Mouse (Mus musculus) stomach, embryonic 15.5 days (tissue): ENCODE data around the gene Ddx54. TPM values are rescaled to one million over a fixed set of nuclear protein-coding genes. Genes with fewer than 3 reads are reported as not detected.
A peak's percentile ranks its signal among the peaks of the same experiment; 100 is the strongest.

ENCODE experiments used
- ATAC-seq: fragments of 200-750 bp; cut with Nextera tagmentation; 2 replicates; pipeline ENCODE4 v1.8.0; 2017; ENCODE audit warnings: low read depth, moderate number of reproducible peaks, moderate TSS enrichment; ENCODE audit not compliant: insufficient read depth, low FRiP score
- H3K27ac ChIP-seq: fragments of 300-500 bp; sonication (generic); 2 replicates; pipeline ENCODE4 v1.5.1; 2015; ENCODE audit warnings: mild to moderate bottlenecking, inconsistent platforms
- H3K27me3 ChIP-seq: fragments of 300-500 bp; sonication (generic); replicated peaks from 2 replicates; pipeline ENCODE4 v1.6.1; 2015; ENCODE audit warnings: inconsistent platforms
- H3K36me3 ChIP-seq: fragments of 300-500 bp; sonication (generic); 2 replicates; pipeline ENCODE4 v1.6.1; 2015; ENCODE audit warnings: inconsistent platforms
- H3K4me1 ChIP-seq: fragments of 300-500 bp; sonication (generic); 2 replicates; pipeline ENCODE4 v1.6.1; 2015; ENCODE audit warnings: inconsistent platforms
- H3K4me2 ChIP-seq: fragments of 300-500 bp; sonication (generic); 2 replicates; pipeline ENCODE4 v1.6.1; 2015; ENCODE audit warnings: mild to moderate bottlenecking, inconsistent platforms
- H3K4me3 ChIP-seq: fragments of 300-500 bp; sonication (generic); replicated peaks from 2 replicates; pipeline ENCODE4 v1.5.1; 2015; ENCODE audit warnings: inconsistent platforms
- H3K9ac ChIP-seq: fragments of 300-500 bp; sonication (generic); 2 replicates; pipeline ENCODE4 v1.6.1; 2015; ENCODE audit warnings: inconsistent platforms
- H3K9me3 ChIP-seq: fragments of 300-500 bp; sonication (generic); 2 replicates; pipeline ENCODE4 v1.6.1; 2016; ENCODE audit warnings: inconsistent platforms
- WGBS: fragments of 180-500 bp; shearing (Covaris S2); methylation state at CpG from one replicate; pipeline ENCODE4 v1.1.7; 2015; 5-methylcytosine and 5-hydroxymethylcytosine counted together
- polyA plus RNA-seq: library from polyadenylated mRNA; unstranded; fragments of >200 nt; fragmentation: Nextera tagmentation; extraction: Ambion mirVana; gene quantifications from 2 replicates; pipeline ENCODE4 v1.2.1, GENCODE M21; 2015

Ddx54 gene
- polyA plus RNA-seq, 1 experiment from 2014 or later = 41.8 TPM

- H3K27ac ChIP-seq = no peak overlapping the region
- H3K4me2 ChIP-seq = no peak overlapping the region
- no peaks in the 10 kb centered on the region for H3K27me3 ChIP-seq
- ATAC-seq = no peak
- no peak overlapping the region for H3K4me3 ChIP-seq
- H3K36me3 ChIP-seq = peaks cover 6% of the 10 kb centered on the region; the same call in 1 of the 2 replicates
- H3K9ac ChIP-seq = no peak overlapping the region
- H3K4me1 ChIP-seq = peaks cover 4% of the 10 kb centered on the region; the same call in 1 of the 2 replicates
- no peaks in the 10 kb centered on the region for H3K9me3 ChIP-seq
- 75% methylated on average over 7 of the region's 7 CpGs for WGBS
These were observed 9.0 kb upstream of the Ddx54 start for GRCm38 (mm10) chr5:120603515-120603914.

- ATAC-seq = no peak
- H3K36me3 ChIP-seq = peaks cover 10% of the 10 kb centered on the region; the same call in 1 of the 2 replicates
- peak overlapping the region; percentile 71 for H3K4me2 ChIP-seq
- H3K4me3 ChIP-seq = peak overlapping the region; percentile 35
- H3K9ac ChIP-seq = no peak overlapping the region
- H3K4me1 ChIP-seq = peaks cover 4% of the 10 kb centered on the region; the same call in 1 of the 2 replicates
- no peaks in the 10 kb centered on the region for H3K9me3 ChIP-seq
- WGBS = 1% methylated on average over 6 of the region's 6 CpGs
- H3K27me3 ChIP-seq = no peaks in the 10 kb centered on the region
- H3K27ac ChIP-seq = peak overlapping the region; percentile 11; the same call in 1 of the 2 replicates
These were observed 7.7 kb upstream of the Ddx54 start for GRCm38 (mm10) chr5:120604839-120605238.

- H3K9me3 ChIP-seq = no peaks in the 10 kb centered on the region
- 0% methylated on average over 10 of the region's 10 CpGs for WGBS
- H3K27ac ChIP-seq = peak overlapping the region; percentile 11; the same call in 1 of the 2 replicates
- peaks cover 4% of the 10 kb centered on the region; the same call in 1 of the 2 replicates for H3K4me1 ChIP-seq
- no peaks in the 10 kb centered on the region for H3K27me3 ChIP-seq
- peaks cover 10% of the 10 kb centered on the region; the same call in 1 of the 2 replicates for H3K36me3 ChIP-seq
- H3K9ac ChIP-seq = 0 out of 2 replicates have a peak overlapping the region, but pooled peaks have one; percentile 4
- H3K4me3 ChIP-seq = peak overlapping the region; percentile 35
- peak overlapping the region; percentile 71 for H3K4me2 ChIP-seq
- peak; percentile 26; the same call in 1 of the 2 replicates for ATAC-seq
These were observed 7.3 kb upstream of the Ddx54 start for GRCm38 (mm10) chr5:120605241-120605661.

- Histone ChIP-seq H3K4me2 (peak overlapping the region; percentile 71), H3K4me3 (peak overlapping the region; percentile 35), H3K9ac (no peak overlapping the region), H3K36me3 (peaks cover 10% of the 10 kb centered on the region; the same call in 1 of the 2 replicates), H3K27me3 (no peaks in the 10 kb centered on the region), H3K9me3 (no peaks in the 10 kb centered on the region), H3K27ac (no peak overlapping the region), H3K4me1 (peaks cover 4% of the 10 kb centered on the region; the same call in 1 of the 2 replicates)
- peak; percentile 59; the same call in 1 of the 2 replicates for ATAC-seq
- WGBS = under 1% methylated on average over 8 of the region's 8 CpGs
These were observed 6.9 kb upstream of the Ddx54 start for GRCm38 (mm10) chr5:120605688-120606087.

- peaks cover 10% of the 10 kb centered on the region for H3K4me1 ChIP-seq
- H3K36me3 ChIP-seq = peaks cover 10% of the 10 kb centered on the region; the same call in 1 of the 2 replicates
- H3K27ac ChIP-seq = no peak overlapping the region
- ATAC-seq = no peak
- 68% methylated on average over 25 of the region's 25 CpGs for WGBS
- no peak overlapping the region for H3K4me3 ChIP-seq
- no peaks in the 10 kb centered on the region for H3K27me3 ChIP-seq
- no peak overlapping the region for H3K4me2 ChIP-seq
- no peak overlapping the region for H3K9ac ChIP-seq
- no peaks in the 10 kb centered on the region for H3K9me3 ChIP-seq
These were observed 5.8 kb upstream of the Ddx54 start for GRCm38 (mm10) chr5:120606590-120607200.

GRCm38 (mm10) chr5:120607335-120607734 is 5.2 kb upstream of the Ddx54 start:
- ATAC-seq = no peak
- 73% methylated on average over 3 of the region's 3 CpGs for WGBS
- H3K4me3 ChIP-seq = no peak overlapping the region

GRCm38 (mm10) chr5:120609246-120609775 is 3.2 kb upstream of the Ddx54 start:
- Histone ChIP-seq H3K36me3 (peaks cover 10% of the 10 kb centered on the region; the same call in 1 of the 2 replicates), H3K4me3 (no peak overlapping the region), H3K4me2 (no peak overlapping the region), H3K27ac (no peak overlapping the region), H3K4me1 (peaks cover 14% of the 10 kb centered on the region), H3K27me3 (no peaks in the 10 kb centered on the region), H3K9ac (no peak overlapping the region), H3K9me3 (no peaks in the 10 kb centered on the region)
- whole genome bisulfite sequencing = 83% methylated on average over 16 of the region's 16 CpGs
- no peak for ATAC-seq

More at GRCm38 (mm10) chr5:120607335-120607734, 5.2 kb upstream of the Ddx54 start:
- peaks cover 11% of the 10 kb centered on the region for H3K4me1 ChIP-seq
- H3K4me2 ChIP-seq = no peak overlapping the region
- no peak overlapping the region for H3K27ac ChIP-seq
- no peak overlapping the region for H3K9ac ChIP-seq
- peaks cover 10% of the 10 kb centered on the region; the same call in 1 of the 2 replicates for H3K36me3 ChIP-seq
- H3K9me3 ChIP-seq = no peaks in the 10 kb centered on the region
- H3K27me3 ChIP-seq = no peaks in the 10 kb centered on the region

- H3K9ac ChIP-seq = no peak overlapping the region
- H3K4me3 ChIP-seq = peak overlapping the region; percentile 72; the same call in 1 of the 2 replicates
- ATAC-seq = no peak
- 88% methylated on average over 5 of the region's 5 CpGs for WGBS
- H3K27ac ChIP-seq = no peak overlapping the region
- H3K36me3 ChIP-seq = peaks cover 10% of the 10 kb centered on the region; the same call in 1 of the 2 replicates
- H3K27me3 ChIP-seq = no peaks in the 10 kb centered on the region
- H3K9me3 ChIP-seq = no peaks in the 10 kb centered on the region
- H3K4me1 ChIP-seq = peaks cover 10% of the 10 kb centered on the region
- H3K4me2 ChIP-seq = peak overlapping the region; percentile 72; the same call in 1 of the 2 replicates
These were observed 1.6 kb upstream of the Ddx54 start for GRCm38 (mm10) chr5:120610906-120611305.

- no peak for ATAC-seq
- H3K4me1 ChIP-seq = peaks cover 10% of the 10 kb centered on the region
- H3K27me3 ChIP-seq = no peaks in the 10 kb centered on the region
- H3K36me3 ChIP-seq = peaks cover 10% of the 10 kb centered on the region; the same call in 1 of the 2 replicates
- peak overlapping the region; percentile 72 for H3K4me2 ChIP-seq
- peak overlapping the region; percentile 17; the same call in 1 of the 2 replicates for H3K9ac ChIP-seq
- H3K27ac ChIP-seq = no peak overlapping the region
- WGBS = 46% methylated on average over 8 of the region's 8 CpGs
- peak overlapping the region; percentile 72 for H3K4me3 ChIP-seq
- no peaks in the 10 kb centered on the region for H3K9me3 ChIP-seq
These were observed 1.1 kb upstream of the Ddx54 start for GRCm38 (mm10) chr5:120611416-120611815.

GRCm38 (mm10) chr5:120612822-120613604 is 474 bp downstream of the Ddx54 start:
- Histone ChIP-seq H3K4me1 (peaks cover 10% of the 10 kb centered on the region), H3K27me3 (no peaks in the 10 kb centered on the region), H3K27ac (peak overlapping the region; percentile 84), H3K36me3 (peaks cover 10% of the 10 kb centered on the region), H3K4me3 (peak overlapping the region; percentile 72), H3K9me3 (no peaks in the 10 kb centered on the region), H3K9ac (peak overlapping the region; percentile 47; the same call in 1 of the 2 replicates), H3K4me2 (peak overlapping the region; percentile 76)
- peak; percentile 91 for ATAC-seq
- under 1% methylated on average over 69 of the region's 69 CpGs for WGBS

- Histone ChIP-seq H3K27ac (no peak overlapping the region), H3K9ac (no peak overlapping the region), H3K9me3 (no peaks in the 10 kb centered on the region), H3K27me3 (no peaks in the 10 kb centered on the region), H3K4me1 (peaks cover 10% of the 10 kb centered on the region), H3K4me2 (no peak overlapping the region), H3K36me3 (peaks cover 32% of the 10 kb centered on the region), H3K4me3 (no peak overlapping the region)
- WGBS = 98% methylated on average over 4 of the region's 4 CpGs
- no peak for ATAC-seq
These were observed 3.4 kb downstream of the Ddx54 start for GRCm38 (mm10) chr5:120615903-120616302.
